Mouse (Mus musculus) gastrocnemius, postnatal 4 days (tissue): Measurements from ENCODE around the gene Gm11232. TPM values are rescaled to one million over a fixed set of nuclear protein-coding genes. Genes with fewer than 3 reads are reported as not detected.

Experiments
- DNase-seq, 2 experiments: peaks; one replicate each; pipeline ENCODE4 v3.0.0; 2021 to 2022; ENCODE audit warnings: low spot score in 2 of 2, mixed read lengths in 2 of 2
- long read RNA-seq, 2 experiments: library from polyadenylated mRNA; stranded (forward); transcript quantifications; one replicate each; pipeline ENCODE4 v2.0.0; 2021
- total RNA-seq, 2 experiments: library from RNA; stranded (reverse); gene quantifications; 2 replicates each; pipeline ENCODE4 v1.2.3; 2021

Gene Gm11232
- total RNA-seq = not detected
- long read RNA-seq, experiment 1 = 0 reads
- long read RNA-seq, experiment 2 = 0 reads

- DNase-seq = no peak
Observed at GRCm38 (mm10) chr4:71757865-71758264, at the start of gene Gm11232. Gene Gm11232, minus strand, starts transcription at chr4:71757965.

GRCm38 (mm10) chr4:71805977-71806534, 48.3 kb upstream of the Gm11232 start:
- no peak for DNase-seq

GRCm38 (mm10) chr4:71765529-71765928, 7.8 kb upstream of the Gm11232 start:
- no peak for DNase-seq

GRCm38 (mm10) chr4:71765071-71765470, 7.3 kb upstream of the Gm11232 start:
- DNase-seq = no peak

- DNase-seq = no peak
Observed at GRCm38 (mm10) chr4:71756441-71757221, 1.1 kb downstream of the Gm11232 start.

- no peak for DNase-seq
Observed at GRCm38 (mm10) chr4:71745741-71746140, 12.0 kb downstream of the Gm11232 start.

- DNase-seq = no peak
Observed at GRCm38 (mm10) chr4:71736529-71736928, 21.2 kb downstream of the Gm11232 start.

- no peak for DNase-seq
Observed at GRCm38 (mm10) chr4:71735261-71735660, 22.5 kb downstream of the Gm11232 start.

- DNase-seq = no peak
Observed at GRCm38 (mm10) chr4:71729401-71729800, 28.4 kb downstream of the Gm11232 start.

- DNase-seq = no peak
Observed at GRCm38 (mm10) chr4:71727611-71728010, 30.2 kb downstream of the Gm11232 start.

GRCm38 (mm10) chr4:71727056-71727455, 30.7 kb downstream of the Gm11232 start:
- no peak for DNase-seq

GRCm38 (mm10) chr4:71725889-71726288, 31.9 kb downstream of the Gm11232 start:
- DNase-seq = no peak
